Mouse (Mus musculus): ENCODE measurements around the gene Epop. TPM values are rescaled to one million over a fixed set of nuclear protein-coding genes. Genes with fewer than 3 reads are reported as not detected.
"Not testable (repeated sequence)": the region's sequence is repeated elsewhere in the genome, so short reads cannot be mapped to it uniquely, and the experiment has no call there.

Gene Epop
- polyA plus RNA-seq, 1 experiment from 2014 or later, result 2.5 TPM

GRCm38 (mm10) chr11:97644834-97645233, 15.3 kb upstream of the Epop start:
- ATAC-seq (ENCODE audit: insufficient number of reproducible peaks, low FRiP score), result no peak
- Histone ChIP-seq H3K9ac (no peak overlapping the region), H3K9me3 (replicated peaks) (peaks cover 5% of the 10 kb centered on the region; the same call in 1 of the 2 replicates), H3K36me3 (no peaks in the 10 kb centered on the region), H3K4me1 (replicated peaks) (no peaks in the 10 kb centered on the region), H3K27me3 (replicated peaks) (no peaks in the 10 kb centered on the region), H3K4me2 (no peak overlapping the region), H3K4me3 (no peak overlapping the region), H3K27ac (ENCODE audit: poor library complexity, severe bottlenecking) (no peak overlapping the region)
- 5% methylated on average over 6 of the region's 6 CpGs for WGBS

GRCm38 (mm10) chr11:97643380-97644055, 14.0 kb upstream of the Epop start:
- Histone ChIP-seq H3K36me3 (no peaks in the 10 kb centered on the region), H3K27me3 (replicated peaks) (no peaks in the 10 kb centered on the region), H3K4me1 (replicated peaks) (no peaks in the 10 kb centered on the region), H3K27ac (ENCODE audit: poor library complexity, severe bottlenecking) (no peak overlapping the region), H3K9me3 (replicated peaks) (peaks cover 5% of the 10 kb centered on the region; the same call in 1 of the 2 replicates), H3K4me2 (no peak overlapping the region), H3K4me3 (no peak overlapping the region), H3K9ac (no peak overlapping the region)
- WGBS, result 71% methylated on average over 8 of the region's 8 CpGs
- ATAC-seq (ENCODE audit: insufficient number of reproducible peaks, low FRiP score), result no peak

- WGBS, result 44% methylated on average over 2 of the region's 2 CpGs
- Histone ChIP-seq H3K27ac (ENCODE audit: poor library complexity, severe bottlenecking) (no peak overlapping the region), H3K9me3 (replicated peaks) (peaks cover 5% of the 10 kb centered on the region; the same call in 1 of the 2 replicates), H3K4me3 (no peak overlapping the region), H3K36me3 (no peaks in the 10 kb centered on the region), H3K4me1 (replicated peaks) (no peaks in the 10 kb centered on the region), H3K9ac (no peak overlapping the region), H3K27me3 (replicated peaks) (no peaks in the 10 kb centered on the region), H3K4me2 (no peak overlapping the region)
- ATAC-seq (ENCODE audit: insufficient number of reproducible peaks, low FRiP score), result no peak
These were observed 13.2 kb upstream of the Epop start for GRCm38 (mm10) chr11:97642746-97643145.

- H3K4me2 ChIP-seq, result no peak overlapping the region
- H3K9me3 ChIP-seq (replicated peaks), result peaks cover 5% of the 10 kb centered on the region; the same call in 1 of the 2 replicates
- 54% methylated on average over 8 of the region's 8 CpGs for WGBS
- H3K36me3 ChIP-seq, result no peaks in the 10 kb centered on the region
- H3K4me3 ChIP-seq, result no peak overlapping the region
- H3K27ac ChIP-seq (ENCODE audit: poor library complexity, severe bottlenecking), result no peak overlapping the region
- H3K9ac ChIP-seq, result no peak overlapping the region
- no peaks in the 10 kb centered on the region for H3K27me3 ChIP-seq (replicated peaks)
- no peak for ATAC-seq (ENCODE audit: insufficient number of reproducible peaks, low FRiP score)
- H3K4me1 ChIP-seq (replicated peaks), result no peaks in the 10 kb centered on the region
These were observed 12.2 kb upstream of the Epop start for GRCm38 (mm10) chr11:97641668-97642067.

GRCm38 (mm10) chr11:97635468-97636019, 6.0 kb upstream of the Epop start:
- H3K4me3 ChIP-seq, result no peak overlapping the region
- H3K9me3 ChIP-seq (replicated peaks), result no peaks in the 10 kb centered on the region
- 70% methylated on average over 11 of the region's 11 CpGs for WGBS
- H3K4me2 ChIP-seq, result no peak overlapping the region
- H3K27ac ChIP-seq (ENCODE audit: poor library complexity, severe bottlenecking), result no peak overlapping the region
- H3K4me1 ChIP-seq (replicated peaks), result no peaks in the 10 kb centered on the region
- H3K9ac ChIP-seq, result no peak overlapping the region
- H3K36me3 ChIP-seq, result no peaks in the 10 kb centered on the region
- no peak for ATAC-seq (ENCODE audit: insufficient number of reproducible peaks, low FRiP score)
- H3K27me3 ChIP-seq (replicated peaks), result peaks cover 14% of the 10 kb centered on the region

GRCm38 (mm10) chr11:97632440-97632839, 2.9 kb upstream of the Epop start:
- not testable (repeated sequence) for H3K4me1 ChIP-seq (replicated peaks); H3K27ac ChIP-seq (ENCODE audit: poor library complexity, severe bottlenecking); H3K36me3 ChIP-seq; H3K4me2 ChIP-seq; H3K9ac ChIP-seq; ATAC-seq (ENCODE audit: insufficient number of reproducible peaks, low FRiP score); H3K4me3 ChIP-seq; H3K9me3 ChIP-seq (replicated peaks)
- WGBS, result 83% methylated on average over 4 of the region's 4 CpGs
- peaks cover 43% of the 10 kb centered on the region for H3K27me3 ChIP-seq (replicated peaks)

- WGBS, result 3% methylated on average over 12 of the region's 12 CpGs
- Histone ChIP-seq H3K27me3 (replicated peaks) (peaks cover 48% of the 10 kb centered on the region), H3K27ac (ENCODE audit: poor library complexity, severe bottlenecking) (no peak overlapping the region), H3K4me1 (replicated peaks) (peaks cover 8% of the 10 kb centered on the region; the same call in 1 of the 2 replicates), H3K36me3 (no peaks in the 10 kb centered on the region), H3K4me3 (no peak overlapping the region), H3K9ac (no peak overlapping the region), H3K9me3 (replicated peaks) (no peaks in the 10 kb centered on the region), H3K4me2 (no peak overlapping the region)
- peak; percentile 42; the same call in 1 of the 2 replicates for ATAC-seq (ENCODE audit: insufficient number of reproducible peaks, low FRiP score)
These were observed 2.4 kb upstream of the Epop start for GRCm38 (mm10) chr11:97631938-97632337.

- ATAC-seq (ENCODE audit: insufficient number of reproducible peaks, low FRiP score), result no peak
These were observed 2.0 kb upstream of the Epop start for GRCm38 (mm10) chr11:97631500-97631899.

GRCm38 (mm10) chr11:97631046-97631445, 1.5 kb upstream of the Epop start:
- no peaks in the 10 kb centered on the region for H3K36me3 ChIP-seq
- no peak overlapping the region for H3K27ac ChIP-seq (ENCODE audit: poor library complexity, severe bottlenecking)
- H3K9ac ChIP-seq, result no peak overlapping the region
- peaks cover 57% of the 10 kb centered on the region for H3K27me3 ChIP-seq (replicated peaks)
- H3K4me1 ChIP-seq (replicated peaks), result peaks cover 8% of the 10 kb centered on the region; the same call in 1 of the 2 replicates
- no peak for ATAC-seq (ENCODE audit: insufficient number of reproducible peaks, low FRiP score)
- H3K4me3 ChIP-seq, result no peak overlapping the region
- H3K9me3 ChIP-seq (replicated peaks), result no peaks in the 10 kb centered on the region
- 25% methylated on average over 2 of the region's 2 CpGs for WGBS
- no peak overlapping the region for H3K4me2 ChIP-seq

More at GRCm38 (mm10) chr11:97631500-97631899, 2.0 kb upstream of the Epop start:
- H3K9me3 ChIP-seq (replicated peaks), result no peaks in the 10 kb centered on the region
- WGBS, result 21% methylated on average over 5 of the region's 5 CpGs
- H3K27ac ChIP-seq (ENCODE audit: poor library complexity, severe bottlenecking), result no peak overlapping the region
- peaks cover 52% of the 10 kb centered on the region for H3K27me3 ChIP-seq (replicated peaks)
- H3K36me3 ChIP-seq, result no peaks in the 10 kb centered on the region
- no peak overlapping the region for H3K9ac ChIP-seq
- H3K4me2 ChIP-seq, result no peak overlapping the region
- no peak overlapping the region for H3K4me3 ChIP-seq
- peaks cover 8% of the 10 kb centered on the region; the same call in 1 of the 2 replicates for H3K4me1 ChIP-seq (replicated peaks)

GRCm38 (mm10) chr11:97628568-97629518, 659 bp downstream of the Epop start:
- peak overlapping the region; percentile 78 for H3K9ac ChIP-seq
- H3K4me1 ChIP-seq (replicated peaks), result peaks cover 8% of the 10 kb centered on the region; the same call in 1 of the 2 replicates
- peak overlapping the region; percentile 92 for H3K4me2 ChIP-seq
- H3K4me3 ChIP-seq, result peak overlapping the region; percentile 65
- no peaks in the 10 kb centered on the region for H3K36me3 ChIP-seq
- ATAC-seq (ENCODE audit: insufficient number of reproducible peaks, low FRiP score), result 0 out of 2 replicates have a peak, but pooled peaks have one; percentile 10
- no peak overlapping the region for H3K27ac ChIP-seq (ENCODE audit: poor library complexity, severe bottlenecking)
- under 1% methylated on average over 103 of the region's 106 CpGs for WGBS
- H3K9me3 ChIP-seq (replicated peaks), result no peaks in the 10 kb centered on the region
- H3K27me3 ChIP-seq (replicated peaks), result peaks cover 78% of the 10 kb centered on the region

- 1% methylated on average over 28 of the region's 28 CpGs for WGBS
- Histone ChIP-seq H3K9me3 (replicated peaks) (no peaks in the 10 kb centered on the region), H3K36me3 (no peaks in the 10 kb centered on the region), H3K27ac (ENCODE audit: poor library complexity, severe bottlenecking) (no peak overlapping the region), H3K9ac (no peak overlapping the region), H3K4me1 (replicated peaks) (peaks cover 8% of the 10 kb centered on the region; the same call in 1 of the 2 replicates), H3K4me3 (peak overlapping the region; percentile 65), H3K27me3 (replicated peaks) (peaks cover 83% of the 10 kb centered on the region), H3K4me2 (peak overlapping the region; percentile 92)
- ATAC-seq (ENCODE audit: insufficient number of reproducible peaks, low FRiP score), result 0 out of 2 replicates have a peak, but pooled peaks have one; percentile 1
These were observed 1.3 kb downstream of the Epop start for GRCm38 (mm10) chr11:97628303-97628567.

Data from heart, embryonic 12.5 days (tissue).